Mouse (Mus musculus) kidney, embryonic 16.5 days (tissue): Measurements from ENCODE around the gene Gm5725. TPM values are rescaled to one million over a fixed set of nuclear protein-coding genes. Genes with fewer than 3 reads are reported as not detected.
"Not testable (repeated sequence)": the region's sequence is repeated elsewhere in the genome, so short reads cannot be mapped to it uniquely, and the experiment has no call there.

ENCODE experiments used
- ATAC-seq: fragments of 200-750 bp; cut with Nextera tagmentation; 2 replicates; pipeline ENCODE4 v1.8.0; 2017; ENCODE audit warnings: moderate TSS enrichment; ENCODE audit not compliant: low FRiP score, low TSS enrichment
- H3K27ac ChIP-seq: fragments of 300-500 bp; sonication (generic); 2 replicates; pipeline ENCODE4 v1.5.1; 2014; ENCODE audit warnings: low read length
- H3K27me3 ChIP-seq: fragments of 300-500 bp; sonication (generic); 2 replicates; pipeline ENCODE4 v1.6.1; 2014; ENCODE audit warnings: low read length, control low read depth, mixed read lengths; ENCODE audit not compliant: insufficient read depth
- H3K36me3 ChIP-seq: fragments of 300-500 bp; sonication (generic); 2 replicates; pipeline ENCODE4 v1.6.1; 2014; ENCODE audit warnings: low read length, control low read depth, mixed read lengths; ENCODE audit not compliant: insufficient read depth
- H3K4me1 ChIP-seq: fragments of 300-500 bp; sonication (generic); 2 replicates; pipeline ENCODE4 v1.6.1; 2014; ENCODE audit warnings: low read length, control low read depth, mixed read lengths; ENCODE audit not compliant: insufficient read depth
- H3K4me2 ChIP-seq: fragments of 300-500 bp; sonication (generic); replicated peaks from 2 replicates; pipeline ENCODE4 v1.6.1; 2014; ENCODE audit warnings: low read depth, low read length
- H3K4me3 ChIP-seq: fragments of 300-500 bp; sonication (generic); 2 replicates; pipeline ENCODE4 v1.5.1; 2014; ENCODE audit warnings: mild to moderate bottlenecking, low read length
- H3K9ac ChIP-seq: fragments of 300-500 bp; sonication (generic); replicated peaks from 2 replicates; pipeline ENCODE4 v1.6.1; 2014; ENCODE audit warnings: low read length
- H3K9me3 ChIP-seq: fragments of 300-500 bp; sonication (generic); 2 replicates; pipeline ENCODE4 v1.6.1; 2016; ENCODE audit warnings: low read length, control low read depth
- WGBS: fragments of 180-500 bp; shearing (Covaris S2); extraction: QIAGEN DNeasy Blood & Tissue Kit; methylation state at CpG from one replicate; pipeline ENCODE4 v1.1.7; 2014; 5-methylcytosine and 5-hydroxymethylcytosine counted together
- polyA plus RNA-seq: library from polyadenylated mRNA; unstranded; fragments of >200 nt; fragmentation: Nextera tagmentation; extraction: Ambion mirVana; gene quantifications from 2 replicates; pipeline ENCODE4 v1.2.1, GENCODE M21; 2015

Gene Gm5725
- not detected in 2 replicates for polyA plus RNA-seq

- not testable (repeated sequence) for H3K9me3 ChIP-seq, H3K27ac ChIP-seq, H3K4me1 ChIP-seq, H3K4me3 ChIP-seq, ATAC-seq, H3K27me3 ChIP-seq, H3K36me3 ChIP-seq, H3K9ac ChIP-seq, H3K4me2 ChIP-seq
- no CpG with 5 or more reads among the region's 1 CpGs for WGBS
These were observed at the start of gene Gm5725 for GRCm38 (mm10) chr7:21844167-21844566. Gene Gm5725 (minus strand): TSS chr7:21844267.

GRCm38 (mm10) chr7:21832051-21832450, 12.0 kb downstream of the Gm5725 start, which contains the start of gene Vmn1r135:
Gene Vmn1r135 (plus strand): TSS chr7:21832351.
- H3K9me3 ChIP-seq, H3K4me3 ChIP-seq, H3K36me3 ChIP-seq, ATAC-seq, H3K27me3 ChIP-seq, H3K4me2 ChIP-seq, H3K27ac ChIP-seq, H3K9ac ChIP-seq, H3K4me1 ChIP-seq: not testable (repeated sequence)
- no CpG with 5 or more reads among the region's 1 CpGs for WGBS

- not testable (repeated sequence) for H3K9ac ChIP-seq, H3K36me3 ChIP-seq, H3K9me3 ChIP-seq, H3K4me3 ChIP-seq, ATAC-seq, H3K27ac ChIP-seq, H3K27me3 ChIP-seq, H3K4me1 ChIP-seq, H3K4me2 ChIP-seq
- no CpG with 5 or more reads among the region's 3 CpGs for WGBS
These were observed 47.4 kb downstream of the Gm5725 start, which contains the start of gene Gm4177 for GRCm38 (mm10) chr7:21796628-21797027. Gene Gm4177 (minus strand): TSS chr7:21796728.

Other genes with a start within 250 kb of the Gm5725 start
- not detected in 2 replicates for gene Vmn1r132, start 230.2 kb downstream of the Gm5725 start, polyA plus RNA-seq
- not detected in 2 replicates for gene Gm4175, start 82.8 kb downstream of the Gm5725 start, polyA plus RNA-seq
- not detected in 2 replicates for gene Gm4177, start 47.5 kb downstream of the Gm5725 start, polyA plus RNA-seq
- not detected in 2 replicates for gene Vmn1r135, start 11.9 kb downstream of the Gm5725 start, polyA plus RNA-seq
- not detected in 2 replicates for gene Gm5891, start 77.0 kb upstream of the Gm5725 start, polyA plus RNA-seq
- gene Vmn1r137, start 150.3 kb upstream of the Gm5725 start, polyA plus RNA-seq, result not detected in 2 replicates
- not detected in 2 replicates for gene Vmn1r138, start 184.6 kb upstream of the Gm5725 start, polyA plus RNA-seq
- not detected in 2 replicates for gene Gm6176, start 212.0 kb upstream of the Gm5725 start, polyA plus RNA-seq
- gene Vmn1r139, start 224.8 kb upstream of the Gm5725 start, polyA plus RNA-seq, result not detected in 2 replicates